Mouse (Mus musculus): Measurements from ENCODE around the gene Fam107a.

GRCm38 (mm10) chr14:8335947-8336346, 18.1 kb upstream of the Fam107a start:
- TF ChIP-seq POLR2A (IDR thresholded peaks at IDR 0.05; ENCODE audit: low read depth, low read length) (no peak), CTCF (IDR thresholded peaks at IDR 0.05; ENCODE audit: borderline replicate concordance, insufficient read depth, low read length) (no peak)

All from embryonic fibroblast, embryonic 13.5 days (primary cell).